Mouse (Mus musculus) limb, embryonic 10.5 days (tissue): Measurements from ENCODE around the gene Kpna7. TPM values are rescaled to one million over a fixed set of nuclear protein-coding genes. Genes with fewer than 3 reads are reported as not detected.
"Not testable (repeated sequence)": the region's sequence is repeated elsewhere in the genome, so short reads cannot be mapped to it uniquely, and the experiment has no call there.

Source experiments
- DNase-seq: peaks from one replicate; pipeline ENCODE4 v3.0.0-alpha.2; 2017; ENCODE audit warnings: low spot score
- H3K27ac ChIP-seq: fragments of 300-500 bp; sonication (generic); 2 replicates; pipeline ENCODE4 v1.5.1; 2016; ENCODE audit warnings: mild to moderate bottlenecking
- H3K27me3 ChIP-seq: fragments of 300-500 bp; sonication (generic); 2 replicates; pipeline ENCODE4 v1.6.1; 2016; ENCODE audit warnings: low read depth, mild to moderate bottlenecking; ENCODE audit not compliant: poor library complexity, severe bottlenecking
- H3K36me3 ChIP-seq: fragments of 300-500 bp; sonication (generic); 2 replicates; pipeline ENCODE4 v1.6.1; 2016; ENCODE audit warnings: mild to moderate bottlenecking, moderate library complexity
- H3K4me1 ChIP-seq: fragments of 300-500 bp; sonication (generic); 2 replicates; pipeline ENCODE4 v1.6.1; 2016
- H3K4me3 ChIP-seq: fragments of 300-500 bp; sonication (generic); 2 replicates; pipeline ENCODE4 v1.5.1; 2016; ENCODE audit warnings: mild to moderate bottlenecking, moderate library complexity
- H3K9me3 ChIP-seq: fragments of 300-500 bp; sonication (generic); replicated peaks from 2 replicates; pipeline ENCODE4 v1.6.1; 2016; ENCODE audit warnings: mild to moderate bottlenecking
- WGBS: fragments of 180-500 bp; shearing (Covaris S2); methylation state at CpG from one replicate; pipeline ENCODE4 v1.1.7; 2016; 5-methylcytosine and 5-hydroxymethylcytosine counted together
- polyA plus RNA-seq: library from polyadenylated mRNA; unstranded; fragments of >200 nt; fragmentation: Nextera tagmentation; extraction: Ambion mirVana; gene quantifications from 2 replicates; pipeline ENCODE4 v1.2.1, GENCODE M21; 2016

Gene Kpna7
- polyA plus RNA-seq, 1 experiment from 2014 or later: not detected

GRCm38 (mm10) chr5:145116316-145116715 lies 32.5 kb upstream of the Kpna7 start:
- H3K9me3 ChIP-seq: no peaks in the 10 kb centered on the region
- peaks cover 40% of the 10 kb centered on the region for H3K4me1 ChIP-seq
- peak; percentile 41 for DNase-seq
- H3K27me3 ChIP-seq: peaks cover 8% of the 10 kb centered on the region; the same call in 1 of the 2 replicates
- peaks cover 16% of the 10 kb centered on the region for H3K36me3 ChIP-seq
- 45% methylated on average over 4 of the region's 4 CpGs for WGBS
- peak overlapping the region; percentile 58 for H3K27ac ChIP-seq
- no peak overlapping the region for H3K4me3 ChIP-seq

- Histone ChIP-seq H3K27ac (peak overlapping the region; percentile 58), H3K36me3 (peaks cover 17% of the 10 kb centered on the region), H3K4me3 (no peak overlapping the region), H3K27me3 (peaks cover 8% of the 10 kb centered on the region; the same call in 1 of the 2 replicates), H3K9me3 (no peaks in the 10 kb centered on the region), H3K4me1 (peaks cover 34% of the 10 kb centered on the region)
- 97% methylated on average over 5 of the region's 5 CpGs for WGBS
- DNase-seq: no peak
These were observed 31.9 kb upstream of the Kpna7 start for GRCm38 (mm10) chr5:145115736-145116135.

DNA sequence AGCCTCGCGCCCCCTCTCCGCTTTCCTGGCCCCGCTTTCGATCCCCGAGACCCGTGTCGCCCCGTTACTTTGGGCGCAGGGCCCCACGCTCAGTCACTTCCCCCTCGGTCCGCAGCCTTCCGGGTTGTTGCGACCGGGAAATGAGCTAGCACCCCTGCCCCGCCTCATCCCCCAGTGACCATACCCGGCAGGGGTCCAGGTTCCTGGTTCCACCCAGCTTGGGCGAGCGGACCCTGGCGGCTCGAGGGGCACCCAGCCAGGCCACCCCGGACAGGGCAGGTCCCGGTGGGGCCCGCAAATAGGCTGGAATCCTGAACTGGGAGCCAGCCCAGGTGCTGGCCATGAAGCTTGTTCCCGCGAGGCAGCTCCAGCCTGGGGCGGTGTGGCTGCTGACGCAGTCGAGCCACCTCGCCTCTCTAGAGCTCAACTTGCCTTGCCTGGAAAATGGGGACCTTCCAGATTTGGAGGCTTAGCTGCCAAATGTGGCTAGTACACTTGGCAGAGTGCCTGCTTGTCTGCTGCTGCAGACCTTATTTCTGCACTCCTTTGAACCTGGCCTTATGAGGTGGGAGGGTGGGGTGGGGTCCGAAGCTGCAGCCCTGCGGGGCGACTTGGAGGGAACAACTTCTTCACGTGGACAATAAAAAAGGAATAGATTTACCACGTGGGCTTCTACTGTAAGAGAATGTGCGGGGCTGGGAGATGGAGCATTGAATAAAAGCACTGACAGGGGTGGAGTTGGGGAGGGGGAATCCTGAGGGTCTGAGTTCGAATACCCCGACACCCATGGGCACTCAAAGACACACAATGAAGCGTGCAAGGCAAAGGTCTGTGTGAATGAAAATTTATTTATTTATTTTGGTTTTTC lies 31.0 kb upstream of the Kpna7 start:
- DNase-seq: peak; percentile 56

DNA sequence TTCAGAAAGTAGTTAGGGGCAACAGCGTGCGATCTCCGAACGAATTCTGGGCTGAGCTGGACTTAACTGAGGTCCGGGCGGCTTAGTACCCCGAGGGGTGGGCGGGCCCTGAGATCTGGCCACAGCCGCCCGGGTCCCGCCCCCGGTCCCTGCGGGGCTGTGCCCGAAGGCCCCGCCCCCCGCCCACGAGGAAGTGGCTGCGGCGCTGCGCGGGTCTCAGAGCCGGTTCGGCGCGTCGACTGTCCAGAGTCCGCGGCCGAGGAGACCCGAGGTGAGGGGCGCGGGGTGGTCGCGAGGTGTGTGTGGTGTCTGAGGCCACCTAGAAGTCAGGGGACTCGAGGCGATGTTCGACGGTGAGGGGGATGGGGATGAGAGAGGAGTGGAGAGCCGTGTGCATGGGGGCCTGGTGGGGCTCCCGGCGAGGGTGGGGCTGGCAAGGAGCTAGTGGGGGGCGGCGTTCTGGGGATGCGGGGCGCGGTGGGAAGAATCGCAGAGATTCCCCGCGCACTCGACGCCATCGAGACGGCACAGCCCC lies 30.3 kb upstream of the Kpna7 start, which contains the start of gene Arpc1b:
TSS of gene Arpc1b (plus strand) at position 145 of the 535 bp plus-strand sequence.
- H3K4me3 ChIP-seq: peak within 1 kb of the TSS; percentile 71
- H3K27me3 ChIP-seq: peaks cover 8% of the 10 kb centered on the region; the same call in 1 of the 2 replicates
- DNase-seq: peak; percentile 71
- peaks cover 27% of the 10 kb centered on the region for H3K4me1 ChIP-seq
- under 1% methylated on average over 49 of the region's 53 CpGs for WGBS
- H3K27ac ChIP-seq: peak within 1 kb of the TSS; percentile 80
- H3K9me3 ChIP-seq: no peaks in the 10 kb centered on the region
- H3K36me3 ChIP-seq: peaks cover 27% of the 10 kb centered on the region

More for the DNA sequence above, 31.0 kb upstream of the Kpna7 start:
- Histone ChIP-seq H3K4me3 (peak overlapping the region; percentile 71), H3K9me3 (no peaks in the 10 kb centered on the region), H3K4me1 (peaks cover 27% of the 10 kb centered on the region), H3K27ac (peak overlapping the region; percentile 80), H3K36me3 (peaks cover 26% of the 10 kb centered on the region), H3K27me3 (peaks cover 8% of the 10 kb centered on the region; the same call in 1 of the 2 replicates)
- WGBS: 18% methylated on average over 40 of the region's 40 CpGs

GRCm38 (mm10) chr5:145113416-145113815 lies 29.6 kb upstream of the Kpna7 start:
- Histone ChIP-seq H3K36me3 (peaks cover 28% of the 10 kb centered on the region), H3K27me3 (peaks cover 8% of the 10 kb centered on the region; the same call in 1 of the 2 replicates), H3K27ac (peak overlapping the region; percentile 80; the same call in 1 of the 2 replicates), H3K4me3 (peak overlapping the region; percentile 71), H3K9me3 (no peaks in the 10 kb centered on the region), H3K4me1 (peaks cover 27% of the 10 kb centered on the region)
- 42% methylated on average over 2 of the region's 2 CpGs for WGBS
- no peak for DNase-seq

DNA sequence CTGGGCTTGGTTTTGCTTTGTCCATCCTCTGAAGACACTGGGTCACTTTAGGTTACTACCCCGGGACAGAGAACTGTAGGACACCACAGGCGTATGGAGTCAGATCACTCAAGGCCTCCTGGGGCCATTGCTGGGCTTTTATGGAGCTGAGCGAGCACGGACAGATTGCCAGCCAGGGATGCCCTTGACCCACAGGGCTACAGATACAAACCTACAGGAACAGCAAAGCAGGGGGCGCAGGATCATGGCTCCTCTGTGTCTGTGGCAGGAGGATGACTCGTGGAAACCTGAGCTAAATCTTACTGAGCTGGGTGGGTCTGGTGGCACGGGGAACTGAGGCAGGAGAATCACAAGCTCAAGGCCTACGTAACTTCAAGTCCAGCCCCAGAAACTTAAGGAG lies 28.7 kb upstream of the Kpna7 start:
- Histone ChIP-seq H3K4me3 (no peak overlapping the region), H3K4me1 (peaks cover 27% of the 10 kb centered on the region), H3K9me3 (no peaks in the 10 kb centered on the region), H3K36me3 (peaks cover 36% of the 10 kb centered on the region), H3K27ac (no peak overlapping the region), H3K27me3 (peaks cover 8% of the 10 kb centered on the region; the same call in 1 of the 2 replicates)
- WGBS: 77% methylated on average over 8 of the region's 8 CpGs
- no peak for DNase-seq

DNA sequence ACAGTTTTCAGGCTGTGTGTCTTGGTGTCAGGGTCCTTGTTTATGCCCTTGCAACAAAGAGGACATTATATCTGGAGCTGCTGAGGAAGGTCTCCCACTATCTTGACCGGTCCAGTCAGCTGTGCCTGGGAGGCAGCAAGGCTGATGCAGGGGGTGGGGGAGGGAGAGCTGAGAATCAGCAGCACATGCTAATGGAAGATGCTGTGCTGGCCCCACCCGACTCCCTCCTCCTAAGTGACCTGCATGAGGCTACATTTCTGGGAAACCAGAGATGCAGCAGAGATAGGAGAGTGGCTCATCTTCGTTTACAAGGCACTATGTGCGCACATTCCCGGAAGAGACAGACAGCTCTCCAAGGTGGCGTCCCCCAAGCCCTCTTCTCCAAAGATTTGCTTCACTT lies 26.6 kb upstream of the Kpna7 start:
- DNase-seq: no peak
- peaks cover 8% of the 10 kb centered on the region; the same call in 1 of the 2 replicates for H3K27me3 ChIP-seq
- H3K36me3 ChIP-seq: peaks cover 58% of the 10 kb centered on the region
- H3K4me1 ChIP-seq: peaks cover 15% of the 10 kb centered on the region
- H3K27ac ChIP-seq: no peak overlapping the region
- H3K4me3 ChIP-seq: no peak overlapping the region
- 89% methylated on average over 6 of the region's 6 CpGs for WGBS
- no peaks in the 10 kb centered on the region for H3K9me3 ChIP-seq

DNA sequence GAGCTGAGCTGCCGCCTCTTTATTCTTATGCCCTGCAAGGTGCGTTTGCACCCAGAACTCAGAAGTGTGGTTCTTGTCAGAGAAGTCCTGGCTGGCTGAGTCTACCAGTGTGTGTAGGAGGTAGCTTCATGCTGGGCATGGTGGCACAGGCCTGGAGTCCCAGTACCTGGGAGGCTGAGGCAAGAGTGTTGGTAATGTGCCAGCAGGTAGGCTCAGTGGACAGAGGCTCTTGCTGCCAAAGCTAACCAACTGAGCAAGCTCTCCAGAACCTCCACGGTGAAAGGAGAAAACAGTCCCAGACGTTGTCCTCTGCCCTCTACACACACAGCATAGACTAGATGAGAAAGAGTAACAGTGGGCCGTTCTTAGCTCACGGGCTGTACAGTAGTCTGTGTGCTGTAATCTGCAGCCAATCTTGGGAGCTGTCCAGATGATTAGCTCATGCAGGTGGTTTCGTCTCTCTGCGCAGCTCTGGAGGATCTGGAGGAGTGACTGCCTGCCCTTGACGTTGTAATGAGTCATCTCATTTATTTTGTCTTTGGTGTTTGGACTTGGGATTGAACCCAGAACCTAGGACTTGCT lies 22.0 kb upstream of the Kpna7 start:
- H3K4me1 ChIP-seq: no peaks in the 10 kb centered on the region
- H3K9me3 ChIP-seq: no peaks in the 10 kb centered on the region
- no peak for DNase-seq
- H3K27me3 ChIP-seq: no peaks in the 10 kb centered on the region
- WGBS: 96% methylated on average over 9 of the region's 9 CpGs
- peaks cover 100% of the 10 kb centered on the region for H3K36me3 ChIP-seq
- no peak overlapping the region for H3K27ac ChIP-seq
- no peak overlapping the region for H3K4me3 ChIP-seq

- H3K27me3 ChIP-seq: no peaks in the 10 kb centered on the region
- no peak overlapping the region for H3K27ac ChIP-seq
- no peaks in the 10 kb centered on the region for H3K4me1 ChIP-seq
- no peak for DNase-seq
- peaks cover 100% of the 10 kb centered on the region for H3K36me3 ChIP-seq
- WGBS: 92% methylated on average over 9 of the region's 9 CpGs
- H3K4me3 ChIP-seq: no peak overlapping the region
- H3K9me3 ChIP-seq: no peaks in the 10 kb centered on the region
These were observed 20.5 kb upstream of the Kpna7 start for GRCm38 (mm10) chr5:145104328-145104727.

GRCm38 (mm10) chr5:145102706-145103105 lies 18.9 kb upstream of the Kpna7 start:
- Histone ChIP-seq H3K36me3 (peaks cover 99% of the 10 kb centered on the region), H3K4me1 (no peaks in the 10 kb centered on the region), H3K9me3 (no peaks in the 10 kb centered on the region), H3K4me3 (no peak overlapping the region), H3K27ac (no peak overlapping the region), H3K27me3 (no peaks in the 10 kb centered on the region)
- DNase-seq: no peak
- WGBS: 90% methylated on average over 4 of the region's 4 CpGs

- peaks cover 99% of the 10 kb centered on the region for H3K36me3 ChIP-seq
- not testable (repeated sequence) for DNase-seq, H3K4me1 ChIP-seq, H3K4me3 ChIP-seq, H3K27ac ChIP-seq, H3K9me3 ChIP-seq, H3K27me3 ChIP-seq
- WGBS: 96% methylated on average over 11 of the region's 11 CpGs
These were observed 17.6 kb upstream of the Kpna7 start for GRCm38 (mm10) chr5:145101451-145101850.

DNA sequence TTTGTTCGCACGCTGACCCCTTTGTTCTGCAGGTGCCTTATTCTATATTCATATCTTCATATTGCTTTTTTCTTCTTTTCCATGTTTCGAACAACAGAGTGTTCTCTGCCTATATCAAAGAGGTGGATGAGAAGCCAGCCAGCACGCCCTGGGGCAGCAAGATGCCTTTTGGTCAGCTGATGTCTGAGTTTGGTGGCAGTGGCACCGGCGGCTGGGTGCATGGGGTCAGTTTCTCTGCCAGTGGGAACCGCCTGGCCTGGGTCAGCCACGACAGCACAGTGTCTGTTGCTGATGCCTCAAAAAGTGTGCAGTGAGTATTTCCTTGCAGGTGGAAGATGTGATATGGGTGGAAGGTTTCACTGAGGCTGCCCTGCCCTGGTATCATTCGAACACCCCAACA lies 17.1 kb upstream of the Kpna7 start:
- DNase-seq: no peak
- H3K4me3 ChIP-seq: no peak overlapping the region
- WGBS: 95% methylated on average over 9 of the region's 9 CpGs
- no peaks in the 10 kb centered on the region for H3K4me1 ChIP-seq
- H3K27me3 ChIP-seq: no peaks in the 10 kb centered on the region
- H3K27ac ChIP-seq: no peak overlapping the region
- H3K9me3 ChIP-seq: no peaks in the 10 kb centered on the region
- peaks cover 99% of the 10 kb centered on the region for H3K36me3 ChIP-seq

GRCm38 (mm10) chr5:145098340-145098821 lies 14.6 kb upstream of the Kpna7 start:
- H3K27ac ChIP-seq: no peak overlapping the region
- 95% methylated on average over 10 of the region's 10 CpGs for WGBS
- DNase-seq: no peak
- H3K27me3 ChIP-seq: no peaks in the 10 kb centered on the region
- H3K9me3 ChIP-seq: no peaks in the 10 kb centered on the region
- no peaks in the 10 kb centered on the region for H3K4me1 ChIP-seq
- H3K36me3 ChIP-seq: peaks cover 99% of the 10 kb centered on the region
- H3K4me3 ChIP-seq: no peak overlapping the region
